Mouse (Mus musculus) testis, adult 2 months (tissue): ENCODE measurements around the gene Gm10251.
"Not testable (repeated sequence)": the region's sequence is repeated elsewhere in the genome, so short reads cannot be mapped to it uniquely, and the experiment has no call there.

Source experiments
- CTCF ChIP-seq: fragments of 200-500 bp; IDR thresholded peaks from 2 replicates; pipeline ENCODE4 v1.5.1; 2012; ENCODE audit warnings: low read depth, mild to moderate bottlenecking, inconsistent platforms, low read length, moderate library complexity; ENCODE audit not compliant: control insufficient read depth, insufficient read depth, insufficient replicate concordance
- POLR2A ChIP-seq: fragments of 200-500 bp; IDR thresholded peaks from 2 replicates; pipeline ENCODE4 v1.6.1; 2012; ENCODE audit warnings: low read depth, mild to moderate bottlenecking, inconsistent platforms, low read length, moderate library complexity; ENCODE audit not compliant: control insufficient read depth

GRCm38 (mm10) chr14:6590513-6590912 lies 93.5 kb downstream of the Gm10251 start, which contains the start of gene Gm3629:
- TF ChIP-seq CTCF, POLR2A: not testable (repeated sequence)
